Mouse (Mus musculus) retina, embryonic 14.5 days (tissue): ENCODE measurements around the gene Cops3.

Source experiments
- DNase-seq: peaks from one replicate; pipeline ENCODE4 v3.0.0-alpha.2; 2015; ENCODE audit warnings: low spot score

The Cops3 gene

DNA sequence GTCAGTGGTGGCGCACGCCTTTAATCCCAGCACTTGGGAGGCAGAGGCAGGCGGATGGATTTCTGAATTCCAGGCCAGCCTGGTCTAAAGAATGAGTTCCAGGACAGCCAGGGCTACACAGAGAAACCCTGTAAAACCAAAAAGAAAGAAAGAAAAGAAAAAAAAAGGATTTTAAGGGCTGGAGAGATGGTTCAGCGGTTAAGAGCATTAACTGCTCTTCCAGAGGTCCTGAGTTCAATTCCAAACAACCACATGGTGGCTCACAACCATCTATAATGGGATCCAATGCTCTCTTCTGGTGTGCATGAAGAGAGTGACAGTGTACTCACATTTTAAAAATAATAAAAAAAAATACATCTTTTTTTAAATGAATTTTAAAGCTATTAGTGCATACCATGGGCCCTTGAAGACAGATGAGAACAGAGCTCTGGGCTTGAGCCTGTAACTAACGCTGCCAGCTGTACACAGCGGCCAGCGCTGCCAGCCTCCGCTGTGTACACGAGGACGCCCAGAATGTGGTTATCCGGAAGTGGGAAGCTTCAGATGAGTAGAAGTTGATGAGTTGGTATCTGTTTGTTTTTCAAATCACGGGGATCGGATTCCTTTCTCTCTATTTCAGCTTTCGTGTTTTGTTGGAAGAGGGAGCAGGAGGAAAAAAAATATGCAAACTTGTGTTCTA lies 29.0 kb downstream of the Cops3 start:
- no peak for DNase-seq

DNA sequence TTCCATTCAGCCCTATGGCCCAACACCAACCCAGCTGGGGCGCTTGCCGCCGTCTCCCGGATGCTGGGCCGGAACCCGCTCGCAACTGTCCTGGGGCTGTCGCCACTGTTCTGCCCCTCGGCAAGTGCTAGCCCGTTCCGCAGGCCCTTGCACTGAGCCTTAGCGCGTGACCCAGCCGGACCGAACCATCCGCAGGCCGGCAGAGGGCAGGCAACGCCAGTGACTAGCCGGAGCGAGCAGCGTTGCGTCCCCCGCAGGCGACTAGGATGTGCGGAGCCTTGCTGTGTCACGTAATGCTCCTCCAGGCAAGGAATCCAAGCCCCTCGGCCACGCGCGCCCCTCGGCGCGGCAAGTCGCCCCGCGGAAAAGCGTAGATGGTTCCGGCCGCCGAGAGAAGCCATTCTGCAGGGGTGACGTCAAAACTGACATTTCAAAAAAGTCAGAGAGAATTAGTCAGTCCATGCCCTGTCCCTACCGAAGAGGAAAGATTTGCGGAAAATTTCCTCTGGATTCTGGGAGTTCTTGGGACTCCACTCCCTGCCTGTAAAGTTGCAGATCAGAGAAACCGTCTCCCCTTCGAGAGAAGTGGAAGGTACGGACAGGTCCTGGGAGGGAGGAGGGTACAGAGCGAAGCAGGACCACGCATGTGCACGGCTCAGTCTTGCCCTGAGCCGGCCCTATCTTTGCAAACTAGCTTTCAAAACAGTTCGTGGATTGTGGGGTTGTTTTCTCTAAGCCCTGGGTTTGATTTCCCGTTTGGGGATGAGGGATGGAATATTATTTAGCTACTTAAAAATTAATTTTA lies 29.8 kb downstream of the Cops3 start, which contains the start of gene Flcn:
Gene Flcn (minus strand): TSS at position 347 of the 805 bp plus-strand sequence.
- DNase-seq: peak; percentile 87

DNA sequence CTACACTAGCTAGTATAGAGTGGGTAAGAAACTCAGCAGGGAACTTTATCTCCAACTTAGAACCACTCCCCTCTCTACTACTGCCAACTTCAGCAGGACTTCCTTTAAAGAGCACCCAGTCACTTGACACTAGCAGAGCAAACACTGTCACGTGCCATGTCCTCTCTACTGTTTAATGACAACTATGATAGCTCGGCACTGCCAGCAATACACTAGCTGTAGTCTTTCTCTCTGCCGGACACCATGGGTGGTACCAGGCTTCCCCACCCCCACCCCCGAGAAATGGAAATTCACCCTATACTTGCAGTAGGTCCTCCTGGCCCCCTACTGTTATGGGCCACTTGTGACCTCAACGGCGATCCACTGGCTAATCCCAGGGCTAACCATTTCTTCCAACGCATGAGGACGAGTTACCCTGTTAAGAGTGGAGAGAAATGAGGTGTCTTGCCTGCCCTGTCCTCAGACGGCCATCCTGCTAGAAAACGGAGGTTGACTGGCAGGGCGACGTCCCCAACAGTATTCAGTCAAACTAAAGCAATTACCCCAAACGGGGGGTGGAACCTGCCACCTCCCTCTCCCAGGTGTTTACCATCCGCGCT lies 30.5 kb downstream of the Cops3 start:
- peak; percentile 11 for DNase-seq

DNA sequence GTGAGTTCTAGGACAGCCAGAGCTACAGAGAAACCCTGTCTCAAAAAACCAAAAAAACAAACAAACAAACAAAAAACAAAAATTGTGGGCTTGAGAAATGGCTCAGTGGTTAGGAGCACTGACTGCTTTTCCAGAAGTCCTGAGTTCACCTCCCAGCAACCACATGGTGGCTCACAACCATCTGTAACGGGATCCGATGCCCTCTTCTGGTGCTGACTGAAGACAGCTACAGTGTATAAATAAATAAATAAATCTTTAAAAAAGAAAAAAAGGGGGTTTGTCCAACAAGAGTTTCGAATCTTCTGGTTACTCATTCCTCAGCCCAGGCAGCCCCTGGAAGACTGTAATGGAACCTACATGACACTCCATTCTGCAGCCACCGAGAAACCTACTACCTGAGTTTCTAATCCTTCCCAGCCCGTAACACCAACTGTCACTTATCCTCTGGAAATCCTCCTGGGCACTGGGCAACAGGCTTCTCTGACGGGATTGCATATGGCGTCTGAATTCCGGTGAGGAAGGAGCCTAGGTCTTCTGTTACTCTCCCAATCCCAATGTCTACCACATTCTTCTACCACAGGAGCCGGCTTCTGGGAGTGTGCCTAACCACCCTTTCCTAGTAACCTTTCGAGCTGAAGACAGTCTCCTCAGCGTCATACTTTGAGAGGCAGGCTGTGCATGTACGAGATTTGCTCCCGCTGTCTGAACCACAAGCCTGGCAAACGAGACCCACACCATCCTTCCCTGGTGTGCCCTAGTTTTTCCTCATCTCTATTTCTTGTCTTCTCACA lies 31.3 kb downstream of the Cops3 start:
- no peak for DNase-seq

DNA sequence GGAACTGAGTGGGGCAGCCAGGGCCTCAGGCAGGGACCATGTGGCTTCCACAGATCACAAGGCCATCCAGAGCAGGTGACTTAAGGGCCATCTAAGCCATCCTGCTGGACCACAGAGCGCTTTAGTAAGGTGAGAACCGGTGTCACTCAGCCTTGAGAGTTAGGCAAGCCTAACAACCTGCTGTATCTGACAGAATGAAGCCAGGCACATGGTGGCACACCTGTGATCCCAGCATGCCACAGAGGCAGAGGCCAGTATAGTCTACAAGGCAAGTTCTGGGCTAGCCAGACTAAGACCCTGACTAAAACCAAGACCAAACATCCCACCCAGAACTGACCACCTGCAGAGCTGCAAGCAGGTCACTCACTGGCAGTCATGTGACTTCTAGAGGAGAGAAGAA lies 34.0 kb downstream of the Cops3 start:
- DNase-seq: no peak

DNA sequence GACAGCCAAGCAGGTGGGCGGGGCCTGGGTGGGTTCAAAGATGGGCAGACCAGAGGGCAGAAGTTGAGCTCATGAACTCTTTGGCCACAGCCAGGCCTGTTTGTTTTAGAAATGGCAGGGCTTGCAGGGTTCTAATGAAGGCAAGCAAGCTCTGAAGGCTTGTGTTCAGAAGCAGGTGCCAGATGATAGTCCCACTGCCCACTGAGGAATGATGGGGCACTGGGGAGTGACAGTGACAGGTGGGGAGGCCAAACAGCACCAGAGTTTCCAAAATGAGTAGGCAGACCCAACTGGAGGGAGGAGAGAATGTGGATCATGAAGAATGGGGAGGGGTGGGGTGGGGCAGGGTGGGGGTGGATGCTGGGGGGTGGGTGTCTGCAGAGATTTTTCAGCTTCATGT lies 34.4 kb downstream of the Cops3 start:
- no peak for DNase-seq

DNA sequence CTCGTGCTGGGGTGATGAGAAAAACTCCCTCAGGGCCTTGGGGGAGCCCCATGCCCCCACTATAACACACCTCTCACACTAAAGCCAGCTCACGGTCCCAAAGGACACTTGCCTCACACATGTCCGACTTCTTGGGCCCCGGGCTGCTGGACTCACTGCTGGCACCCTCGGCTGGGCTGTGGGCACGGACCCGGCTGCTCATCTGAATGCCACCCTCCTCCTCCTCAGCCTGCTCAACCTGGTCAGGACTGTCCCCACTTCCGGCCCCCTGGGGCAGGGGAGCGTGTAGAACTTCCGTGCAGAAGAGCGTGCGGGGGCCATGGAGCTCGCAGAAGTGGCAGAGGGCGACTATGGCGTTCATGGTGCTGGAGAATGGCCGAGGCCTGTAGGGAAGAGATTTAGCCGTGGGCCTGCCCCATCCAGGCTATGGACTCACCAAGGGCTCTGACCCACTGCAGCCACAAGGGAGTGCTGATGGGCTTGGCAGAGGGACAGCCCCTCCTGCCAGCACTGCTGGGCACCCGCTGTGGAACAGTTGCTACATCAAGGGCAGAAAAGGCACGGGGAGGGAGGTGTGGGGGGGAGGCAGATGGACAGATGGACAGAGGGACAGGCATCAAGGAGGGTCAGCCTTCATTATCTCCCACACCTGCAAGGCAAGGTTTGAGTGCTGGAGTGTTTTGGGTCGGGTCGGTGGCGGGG lies 35.1 kb downstream of the Cops3 start:
- DNase-seq: no peak

DNA sequence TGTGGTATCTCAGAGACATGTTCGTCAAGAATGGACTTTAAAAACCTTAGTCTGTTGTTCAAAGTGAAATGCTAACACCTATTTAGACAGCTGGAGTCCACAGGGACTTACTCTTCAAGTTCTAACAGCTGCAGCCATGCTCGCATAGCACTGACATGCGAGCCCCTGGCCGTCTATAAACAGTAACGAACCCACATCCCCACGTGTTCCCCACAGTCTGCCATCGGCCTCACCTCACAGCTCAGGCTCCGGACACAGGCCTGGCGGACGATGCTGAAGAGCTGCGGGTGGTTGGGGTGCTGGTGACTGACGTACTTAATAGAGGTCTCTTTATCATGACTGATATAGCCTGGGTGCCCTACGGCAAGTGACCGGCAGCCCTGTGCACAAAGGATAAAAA lies 36.1 kb downstream of the Cops3 start:
- no peak for DNase-seq

DNA sequence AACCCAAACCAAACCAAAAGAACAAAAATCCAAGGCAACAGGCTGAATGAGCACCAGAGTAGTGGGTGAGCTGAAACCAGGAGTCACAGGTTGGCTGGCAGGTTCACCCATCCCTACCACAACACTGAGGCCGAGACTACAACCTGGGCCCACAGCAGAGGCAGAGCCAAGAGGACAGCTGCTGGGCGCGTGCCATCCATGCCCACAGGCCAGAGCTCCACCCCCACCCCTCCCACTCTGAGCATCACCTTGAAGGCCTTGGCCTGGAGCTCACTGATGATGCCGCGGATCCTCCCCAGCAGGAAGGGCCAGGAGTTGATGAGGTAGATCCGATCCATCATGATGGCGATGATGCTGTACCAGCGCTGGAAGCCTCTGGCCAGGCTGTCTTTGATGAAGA lies 37.8 kb downstream of the Cops3 start:
- no peak for DNase-seq

DNA sequence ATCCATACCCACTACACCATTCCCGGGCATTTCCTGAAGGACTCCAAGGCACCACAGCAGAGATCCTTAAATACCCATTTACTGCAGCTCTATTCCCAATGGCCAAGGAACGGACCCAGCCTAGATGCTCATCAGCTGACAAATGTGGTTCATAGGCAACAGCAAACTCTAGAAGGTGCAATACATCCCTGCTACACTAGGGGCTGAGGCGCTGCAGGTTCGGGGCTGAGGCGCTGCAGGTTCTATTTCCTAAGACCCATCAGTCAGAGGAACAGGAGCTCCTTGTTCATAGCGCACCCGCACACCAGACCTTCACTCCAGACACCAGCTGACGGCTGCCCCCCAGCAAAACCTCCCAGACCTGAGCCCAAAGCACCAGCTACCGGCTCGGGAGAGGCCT lies 39.2 kb downstream of the Cops3 start:
- no peak for DNase-seq

DNA sequence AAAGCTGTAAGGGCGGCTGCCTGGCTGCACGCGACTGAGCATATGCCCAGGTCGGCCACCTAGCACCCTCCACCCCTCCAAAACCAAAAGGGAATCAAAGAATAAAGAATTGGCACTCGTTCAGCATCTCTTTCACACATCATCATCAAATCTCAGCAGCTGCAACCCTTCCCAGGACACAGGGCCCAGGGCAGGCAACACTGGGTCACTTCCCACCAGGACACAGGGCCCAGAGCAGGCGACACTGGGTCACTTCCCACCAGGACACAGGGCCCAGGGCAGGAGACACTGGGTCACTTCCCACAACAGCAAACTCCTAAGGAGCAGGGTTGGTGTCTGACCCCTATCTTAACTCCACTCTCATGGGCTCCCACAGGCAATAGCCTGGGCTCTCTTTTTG lies 46.2 kb downstream of the Cops3 start:
- DNase-seq: no peak

DNA sequence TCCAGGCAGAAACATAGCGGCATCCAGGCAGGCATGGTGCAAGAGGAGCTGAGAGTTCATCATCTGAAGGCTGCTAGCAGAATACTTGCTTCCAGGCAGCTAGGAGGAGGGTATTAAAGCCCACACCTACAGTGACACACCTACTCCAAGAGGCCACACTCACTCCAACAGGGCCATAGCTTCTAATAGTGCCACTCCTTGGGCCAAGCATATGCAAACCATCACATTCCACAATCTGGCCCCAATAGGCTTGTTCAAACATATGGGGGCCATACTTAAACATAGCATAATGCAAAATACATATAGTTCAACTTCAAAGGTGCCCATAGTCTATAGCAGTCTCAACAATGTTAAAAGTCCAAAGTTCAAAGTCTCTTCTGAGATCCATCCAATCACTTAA lies 50.3 kb downstream of the Cops3 start:
- no peak for DNase-seq

DNA sequence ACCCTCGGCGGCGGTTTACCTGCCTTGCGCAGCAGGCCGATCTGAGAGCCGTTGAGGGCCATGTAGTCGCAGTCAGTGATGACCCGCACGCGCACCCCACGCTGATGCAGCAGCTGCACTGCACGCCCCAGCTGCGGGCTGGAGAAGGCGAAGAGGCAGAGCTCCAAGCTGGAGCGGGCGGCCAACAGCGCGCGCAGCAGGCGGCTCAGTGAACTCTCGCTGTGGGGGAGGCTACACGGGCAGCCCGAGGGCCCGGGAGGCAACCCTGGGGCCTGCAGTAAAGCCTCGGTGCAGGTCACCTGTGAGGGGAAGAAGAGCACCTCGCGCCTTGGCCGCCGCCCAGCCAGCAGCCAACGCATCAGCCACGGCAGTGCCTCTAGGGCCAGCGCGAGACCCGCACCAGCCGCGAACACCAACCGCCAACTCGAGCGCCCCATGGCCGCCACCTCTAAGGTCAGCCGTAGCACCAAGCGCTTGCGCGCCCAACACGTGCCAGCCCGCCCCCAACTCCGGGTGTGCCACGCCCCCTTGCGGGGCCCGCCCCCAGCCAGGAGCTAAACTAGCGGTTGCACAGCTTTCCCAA lies 52.3 kb downstream of the Cops3 start, which contains the start of gene Pld6:
Gene Pld6 (minus strand): TSS at position 447 of the 583 bp plus-strand sequence.
- peak; percentile 72 for DNase-seq

DNA sequence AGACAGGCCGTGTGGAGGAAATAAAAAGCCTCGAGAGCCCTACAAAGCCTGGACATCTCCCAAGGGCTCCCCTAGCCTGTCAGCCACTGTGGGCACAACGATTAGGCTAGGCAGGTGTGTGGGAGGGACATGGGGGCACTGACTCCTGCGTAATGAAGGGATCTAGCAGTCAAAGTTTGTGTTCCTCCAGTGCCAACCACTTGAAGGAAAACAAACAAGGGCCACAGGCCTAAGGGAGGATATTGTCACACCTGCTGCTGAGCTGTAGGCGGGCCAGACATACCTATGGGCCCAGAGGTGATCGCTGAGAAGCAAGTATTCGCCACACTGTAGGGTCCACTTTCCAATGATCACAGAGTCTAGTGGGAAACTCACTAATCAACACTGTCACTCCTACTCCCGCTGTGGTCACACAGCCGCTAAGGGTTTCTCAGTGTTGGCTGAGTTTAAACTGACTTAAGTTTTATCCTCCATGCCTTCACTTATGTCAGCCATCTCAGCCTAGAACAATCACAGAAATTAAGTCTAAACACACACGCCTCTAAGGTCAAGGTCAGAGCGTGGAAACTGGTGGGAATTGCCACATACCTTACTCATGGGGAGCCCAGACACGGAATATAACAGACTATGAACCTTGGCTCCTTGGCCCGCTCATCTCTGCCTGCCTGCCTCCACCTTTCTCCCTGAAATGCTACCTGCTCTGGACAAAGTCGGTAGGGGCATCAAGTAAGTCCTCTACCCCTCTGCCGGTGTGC lies 53.0 kb downstream of the Cops3 start:
- no peak for DNase-seq

DNA sequence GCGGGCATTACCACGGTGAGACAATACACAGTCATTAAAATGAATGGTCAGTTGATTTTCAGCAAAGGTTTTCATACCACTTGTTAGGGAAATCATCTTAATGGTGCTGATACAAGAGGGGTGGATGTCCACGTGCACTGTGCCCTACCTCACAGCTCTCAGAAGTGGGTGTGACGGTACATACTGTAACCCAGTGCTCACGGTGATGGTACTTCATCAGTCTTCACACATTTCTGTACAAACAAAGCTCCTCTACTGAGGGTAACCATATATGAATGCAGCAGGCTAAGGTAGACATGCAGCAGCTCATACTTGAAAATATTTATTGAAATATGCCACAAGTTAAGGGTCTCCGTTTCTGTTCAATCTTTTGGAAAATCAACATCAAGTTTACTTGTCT lies 56.0 kb downstream of the Cops3 start:
- DNase-seq: no peak

DNA sequence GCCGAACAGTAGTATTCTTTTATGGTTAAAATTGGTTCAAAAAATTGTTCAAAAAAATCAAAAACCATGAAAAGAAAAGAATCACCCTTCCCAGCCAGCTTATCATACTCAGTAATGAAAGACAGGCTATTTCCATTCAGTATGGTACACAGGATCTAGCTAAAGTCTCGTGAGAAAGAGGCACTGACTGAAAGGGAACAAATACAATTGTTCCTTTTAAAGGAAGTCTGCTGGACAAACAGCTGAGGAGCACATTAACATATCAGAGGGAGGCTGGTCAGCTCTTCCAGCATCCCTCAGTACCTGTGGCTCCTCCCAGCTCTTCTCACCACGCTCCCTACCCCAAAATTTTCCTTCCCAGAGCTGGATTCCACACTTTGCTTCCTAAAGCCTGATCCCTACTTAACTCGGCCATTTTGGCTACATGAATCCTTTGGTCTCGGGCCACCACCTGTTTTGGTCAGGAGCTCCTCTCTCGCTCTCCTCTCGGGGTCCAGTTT lies 57.5 kb downstream of the Cops3 start:
- no peak for DNase-seq

DNA sequence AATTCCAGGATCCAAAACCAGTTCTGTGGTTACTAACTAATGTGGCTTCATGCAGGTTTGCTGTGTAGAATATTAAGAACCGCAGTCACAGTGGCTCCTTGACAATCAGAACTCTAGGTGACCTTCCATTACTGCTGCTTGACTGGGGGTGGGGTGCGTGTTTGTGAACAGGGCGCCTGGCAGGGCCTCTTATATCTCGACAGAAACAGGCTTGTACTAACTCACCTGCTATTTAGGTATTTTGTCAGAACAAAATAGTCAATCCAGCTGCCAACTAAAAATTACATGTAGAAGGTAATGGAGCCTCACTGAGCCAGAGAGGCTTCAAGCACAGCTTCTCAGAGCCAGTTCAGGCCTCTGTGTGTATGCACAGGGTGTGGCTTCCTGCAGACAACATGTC lies 59.4 kb downstream of the Cops3 start:
- no peak for DNase-seq

DNA sequence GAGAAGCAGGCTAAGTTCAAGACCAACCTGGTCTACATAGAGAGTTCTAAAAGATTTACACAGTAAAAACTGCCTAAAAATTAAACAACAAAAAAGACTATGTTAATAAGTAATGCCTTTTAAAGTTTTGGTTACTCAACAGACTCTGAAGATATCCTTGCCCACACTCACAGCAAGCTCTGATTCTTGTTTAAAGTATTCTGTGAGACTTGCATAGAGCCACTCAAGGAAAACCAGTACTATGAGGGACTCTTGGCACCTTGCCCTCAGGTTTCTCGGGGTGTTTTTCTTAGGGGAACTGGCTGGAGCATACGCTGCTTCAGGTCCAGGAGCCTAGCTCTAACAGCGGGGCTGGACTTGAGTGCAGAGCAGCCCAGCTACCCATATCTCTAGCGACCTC lies 60.2 kb downstream of the Cops3 start:
- DNase-seq: no peak

DNA sequence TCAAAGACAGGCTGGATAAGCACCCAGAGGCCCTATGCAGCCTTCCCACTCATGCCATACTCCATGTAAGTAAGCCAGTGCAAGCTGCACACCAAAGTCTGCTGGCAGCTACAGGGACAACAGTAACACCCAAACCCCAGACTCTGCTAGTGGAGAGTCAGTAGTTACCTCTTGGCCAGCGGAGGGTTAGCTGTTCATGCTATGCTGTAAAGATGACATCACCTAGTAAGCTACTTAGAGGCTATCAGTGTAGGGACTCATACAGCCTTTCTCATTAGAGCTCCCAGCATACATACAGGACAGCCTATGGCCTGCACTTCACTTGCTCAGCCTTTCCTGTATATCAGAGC lies 60.8 kb downstream of the Cops3 start:
- DNase-seq: no peak

DNA sequence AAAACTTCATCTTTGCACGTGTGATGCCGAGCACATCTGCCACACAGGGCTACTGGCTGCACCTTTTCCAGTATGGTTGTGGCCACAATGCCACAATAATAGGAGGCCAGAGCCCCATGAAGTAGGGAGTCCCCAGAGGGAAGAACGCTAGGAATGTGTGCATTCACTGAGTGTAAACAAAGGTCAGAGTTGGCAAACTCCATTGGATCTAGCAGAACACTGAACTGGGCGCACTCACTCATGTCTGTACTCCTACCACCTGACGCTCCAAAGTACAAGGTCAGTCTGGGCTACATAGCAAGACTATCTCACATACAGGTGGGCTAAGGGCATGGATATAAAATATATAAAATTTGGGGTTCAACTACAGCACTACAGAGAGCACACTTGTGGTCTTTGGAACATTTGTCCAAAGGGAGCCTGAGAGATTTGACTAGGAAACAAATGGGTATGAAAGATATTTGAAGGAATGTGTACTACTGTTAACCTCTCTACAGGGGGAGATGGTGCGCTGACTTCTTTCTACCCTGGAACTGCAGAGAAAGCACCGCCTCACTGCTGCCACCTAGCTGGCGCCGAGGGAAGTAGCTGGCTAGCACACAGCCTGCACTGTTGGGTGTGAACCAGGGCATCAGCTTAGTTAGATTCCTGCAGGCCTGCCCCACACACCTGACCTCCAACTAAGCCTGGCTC lies 61.3 kb downstream of the Cops3 start:
- peak; percentile 85 for DNase-seq
